Mouse (Mus musculus) MEL (cell line): ENCODE results near the gene Srebf2. TPM values are rescaled to one million over a fixed set of nuclear protein-coding genes. Genes with fewer than 3 reads are reported as not detected.

Experiments used
- DNase-seq: peaks from one replicate; pipeline ENCODE4 v3.0.0; 2011; ENCODE audit warnings: low read depth, low spot score
- H3K27ac ChIP-seq: 2 replicates; pipeline ENCODE4 v1.5.1; 2012; ENCODE audit warnings: low read depth, mild to moderate bottlenecking, control low read depth, low read length, moderate library complexity; ENCODE audit not compliant: control insufficient read depth
- H3K27me3 ChIP-seq, 2 experiments: fragments of 150-350 bp in 1 of 2; sonication (generic) in 1 of 2; 2 replicates each; pipeline ENCODE4 v1.6.1; 2012; ENCODE audit warnings: low read length in 2 of 2, mild to moderate bottlenecking in 2 of 2, improper control_type of control experiment in 1 of 2, moderate library complexity in 1 of 2; ENCODE audit not compliant: insufficient read depth in 2 of 2, control insufficient read depth in 1 of 2
- H3K36me3 ChIP-seq, 2 experiments: 2 replicates each; pipeline ENCODE4 v1.6.1; 2012 to 2014; ENCODE audit warnings: low read length in 2 of 2, improper control_type of control experiment in 1 of 2, inconsistent platforms in 1 of 2, mild to moderate bottlenecking in 1 of 2; ENCODE audit not compliant: insufficient read depth in 2 of 2, control insufficient read depth in 1 of 2
- H3K4me1 ChIP-seq, 2 experiments: fragments of 150-350 bp in 1 of 2; sonication (generic) in 1 of 2; 2 replicates each; pipeline ENCODE4 v1.6.1; 2012; ENCODE audit warnings: low read length in 2 of 2, improper control_type of control experiment in 1 of 2, mild to moderate bottlenecking in 1 of 2; ENCODE audit not compliant: insufficient read depth in 2 of 2, control insufficient read depth in 1 of 2
- H3K4me3 ChIP-seq, 2 experiments: fragments of 150-350 bp in 1 of 2; sonication (generic) in 1 of 2; 2 replicates each; pipeline ENCODE4 v1.5.1; 2012; ENCODE audit warnings: low read depth in 2 of 2, low read length in 2 of 2, mild to moderate bottlenecking in 2 of 2, moderate library complexity in 2 of 2, control low read depth in 1 of 2, improper control_type of control experiment in 1 of 2; ENCODE audit not compliant: control insufficient read depth in 1 of 2, insufficient read depth in 1 of 2
- H3K79me2 ChIP-seq: 2 replicates; pipeline ENCODE4 v1.6.1; 2012; ENCODE audit warnings: mild to moderate bottlenecking, low read length, moderate library complexity; ENCODE audit not compliant: control insufficient read depth, poor library complexity, insufficient read depth
- H3K9ac ChIP-seq: 2 replicates; pipeline ENCODE4 v1.6.1; 2012; ENCODE audit warnings: low read depth, mild to moderate bottlenecking, control low read depth, low read length, moderate library complexity; ENCODE audit not compliant: control insufficient read depth, poor library complexity, severe bottlenecking
- H3K9me3 ChIP-seq: fragments of 150-350 bp; sonication (generic); replicated peaks from 2 replicates; pipeline ENCODE4 v1.6.1; 2012; ENCODE audit warnings: mild to moderate bottlenecking, low read length, improper control_type of control experiment, moderate library complexity; ENCODE audit not compliant: insufficient read depth
- BHLHE40 ChIP-seq: IDR thresholded peaks from 2 replicates; pipeline ENCODE4 v1.6.1; 2012; ENCODE audit warnings: low read depth, mild to moderate bottlenecking, inconsistent platforms, low read length, improper control_type of control experiment, borderline replicate concordance
- CHD2 ChIP-seq: IDR thresholded peaks from 2 replicates; pipeline ENCODE4 v1.6.1; 2011; ENCODE audit warnings: low read length, improper control_type of control experiment
- CTCF ChIP-seq, 3 experiments: IDR thresholded peaks in 2 of 3; conservative IDR thresholded peaks in 1 of 3; 2 replicates each; pipeline ENCODE4 v1.5.1; 2011 to 2012; ENCODE audit warnings: low read length in 3 of 3, low read depth in 2 of 3, mild to moderate bottlenecking in 2 of 3, improper control_type of control experiment in 1 of 3, inconsistent platforms in 1 of 3, mixed read lengths in 1 of 3, moderate library complexity in 1 of 3; ENCODE audit not compliant: control insufficient read depth in 1 of 3, insufficient read depth in 1 of 3, poor library complexity in 1 of 3, severe bottlenecking in 1 of 3
- E2F4 ChIP-seq: IDR thresholded peaks from 2 replicates; pipeline ENCODE4 v1.6.1; 2011; ENCODE audit warnings: low read depth, low read length, improper control_type of control experiment, borderline replicate concordance
- ELF1 ChIP-seq: IDR thresholded peaks from 2 replicates; pipeline ENCODE4 v1.6.1; 2014; ENCODE audit warnings: low read depth, mild to moderate bottlenecking, inconsistent platforms, low read length, improper control_type of control experiment, moderate library complexity
- EP300 ChIP-seq, 2 experiments: IDR thresholded peaks; 2 replicates each; pipeline ENCODE4 v1.6.1; 2011; ENCODE audit warnings: improper control_type of control experiment in 2 of 2, low read length in 2 of 2, low read depth in 1 of 2, mild to moderate bottlenecking in 1 of 2
- ETS1 ChIP-seq: IDR thresholded peaks from 2 replicates; pipeline ENCODE4 v1.6.1; 2012; ENCODE audit warnings: low read depth, mild to moderate bottlenecking, inconsistent platforms, low read length, improper control_type of control experiment, moderate library complexity
- GABPA ChIP-seq: IDR thresholded peaks from 2 replicates; pipeline ENCODE4 v1.6.1; 2012; ENCODE audit warnings: low read depth, mild to moderate bottlenecking, inconsistent platforms, low read length, improper control_type of control experiment, moderate library complexity
- GATA1 ChIP-seq: IDR thresholded peaks from 2 replicates; pipeline ENCODE4 v1.6.1; 2011; ENCODE audit warnings: low read depth, low read length, improper control_type of control experiment
- HCFC1 ChIP-seq: IDR thresholded peaks from 2 replicates; pipeline ENCODE4 v1.6.1; 2012; ENCODE audit warnings: low read depth, mild to moderate bottlenecking, inconsistent platforms, low read length, improper control_type of control experiment, moderate library complexity
- JUND ChIP-seq: IDR thresholded peaks from 2 replicates; pipeline ENCODE4 v1.6.1; 2011; ENCODE audit warnings: low read depth, mild to moderate bottlenecking, improper control_type of control experiment, low read length
- KAT2A ChIP-seq: conservative IDR thresholded peaks from 2 replicates; pipeline ENCODE4 v1.6.1; 2012; ENCODE audit warnings: low read depth, low read length, improper control_type of control experiment, inconsistent platforms
- MAFK ChIP-seq: IDR thresholded peaks from 2 replicates; pipeline ENCODE4 v1.6.1; 2011; ENCODE audit warnings: low read depth, mild to moderate bottlenecking, low read length, improper control_type of control experiment, borderline replicate concordance
- MAZ ChIP-seq: IDR thresholded peaks from 2 replicates; pipeline ENCODE4 v1.6.1; 2012; ENCODE audit warnings: low read depth, mild to moderate bottlenecking, inconsistent platforms, low read length, improper control_type of control experiment
- MEF2A ChIP-seq: IDR thresholded peaks from 2 replicates; pipeline ENCODE4 v1.6.1; 2014; ENCODE audit warnings: low read depth, mild to moderate bottlenecking, inconsistent platforms, low read length, improper control_type of control experiment; ENCODE audit not compliant: poor library complexity, insufficient replicate concordance, severe bottlenecking; ENCODE audit errors: extremely low read depth
- MXI1 ChIP-seq: IDR thresholded peaks from 2 replicates; pipeline ENCODE4 v1.6.1; 2011; ENCODE audit warnings: mild to moderate bottlenecking, low read depth, low read length, improper control_type of control experiment
- MYB ChIP-seq: IDR thresholded peaks from 2 replicates; pipeline ENCODE4 v1.6.1; 2011; ENCODE audit warnings: mild to moderate bottlenecking, low read depth, low read length, improper control_type of control experiment
- MYC ChIP-seq: IDR thresholded peaks from 2 replicates; pipeline ENCODE4 v1.6.1; 2011; ENCODE audit warnings: low read depth, mild to moderate bottlenecking, low read length, improper control_type of control experiment, moderate library complexity
- NELFE ChIP-seq: IDR thresholded peaks from 2 replicates; pipeline ENCODE4 v1.6.1; 2011; ENCODE audit warnings: low read depth, low read length, improper control_type of control experiment
- POLR2A ChIP-seq, 2 experiments: IDR thresholded peaks; 2 replicates each; pipeline ENCODE4 v1.6.1; 2011 to 2012; ENCODE audit warnings: low read length in 2 of 2, mild to moderate bottlenecking in 2 of 2, control low read depth in 1 of 2, improper control_type of control experiment in 1 of 2, low read depth in 1 of 2, moderate library complexity in 1 of 2; ENCODE audit not compliant: control insufficient read depth in 1 of 2, insufficient read depth in 1 of 2, poor library complexity in 1 of 2
- POLR2AphosphoS2 ChIP-seq: IDR thresholded peaks from 2 replicates; pipeline ENCODE4 v1.6.1; 2011; ENCODE audit warnings: low read length, improper control_type of control experiment
- POLR2AphosphoS5 ChIP-seq: IDR thresholded peaks from 2 replicates; pipeline ENCODE4 v1.6.1; 2012; ENCODE audit warnings: low read depth, borderline replicate concordance, mild to moderate bottlenecking, inconsistent platforms, low read length, moderate library complexity, mixed read lengths
- RAD21 ChIP-seq: IDR thresholded peaks from 2 replicates; pipeline ENCODE4 v1.6.1; 2011; ENCODE audit warnings: mild to moderate bottlenecking, low read depth, low read length, improper control_type of control experiment
- RCOR1 ChIP-seq: IDR thresholded peaks from 2 replicates; pipeline ENCODE4 v1.6.1; 2012; ENCODE audit warnings: low read depth, mild to moderate bottlenecking, inconsistent platforms, low read length, improper control_type of control experiment
- SIN3A ChIP-seq: IDR thresholded peaks from 2 replicates; pipeline ENCODE4 v1.6.1; 2012; ENCODE audit warnings: low read length, improper control_type of control experiment, inconsistent platforms
- SMC3 ChIP-seq: IDR thresholded peaks from 2 replicates; pipeline ENCODE4 v1.6.1; 2011; ENCODE audit warnings: low read depth, low read length, improper control_type of control experiment
- TBP ChIP-seq: IDR thresholded peaks from 2 replicates; pipeline ENCODE4 v1.8.0; 2011; ENCODE audit warnings: low read depth, low read length, improper control_type of control experiment
- TCF12 ChIP-seq: IDR thresholded peaks from 2 replicates; pipeline ENCODE4 v1.6.1; 2014; ENCODE audit warnings: low read depth, mild to moderate bottlenecking, inconsistent platforms, low read length, improper control_type of control experiment, moderate library complexity
- UBTF ChIP-seq: IDR thresholded peaks from 2 replicates; pipeline ENCODE4 v1.6.1; 2012; ENCODE audit warnings: low read depth, mild to moderate bottlenecking, inconsistent platforms, low read length, improper control_type of control experiment, moderate library complexity, borderline replicate concordance; ENCODE audit not compliant: insufficient read depth
- USF1 ChIP-seq: IDR thresholded peaks from 2 replicates; pipeline ENCODE4 v1.6.1; 2014; ENCODE audit warnings: low read depth, mild to moderate bottlenecking, inconsistent platforms, low read length, improper control_type of control experiment, moderate library complexity
- USF2 ChIP-seq, 2 experiments: IDR thresholded peaks; 2 replicates each; pipeline ENCODE4 v1.6.1; 2011 to 2012; ENCODE audit warnings: improper control_type of control experiment in 2 of 2, low read length in 2 of 2, borderline replicate concordance in 1 of 2, inconsistent platforms in 1 of 2, low read depth in 1 of 2, mild to moderate bottlenecking in 1 of 2; ENCODE audit not compliant: insufficient read depth in 1 of 2
- ZC3H11A ChIP-seq: IDR thresholded peaks from 2 replicates; pipeline ENCODE4 v1.6.1; 2012; ENCODE audit warnings: low read depth, mild to moderate bottlenecking, inconsistent platforms, low read length, improper control_type of control experiment
- ZMIZ1 ChIP-seq: IDR thresholded peaks from 2 replicates; pipeline ENCODE4 v1.6.1; 2012; ENCODE audit warnings: low read depth, mild to moderate bottlenecking, inconsistent platforms, low read length, improper control_type of control experiment, moderate library complexity
- ZNF384 ChIP-seq: IDR thresholded peaks from 2 replicates; pipeline ENCODE4 v1.6.1; 2012; ENCODE audit warnings: low read depth, mild to moderate bottlenecking, inconsistent platforms, low read length, improper control_type of control experiment
- polyA plus RNA-seq, 2 experiments: library from polyadenylated mRNA; stranded (reverse) in 1 of 2; unstranded in 1 of 2; fragments of >175 nt in 1 of 2; fragments of >200 nt in 1 of 2; gene quantifications; 2 replicates each; pipeline versions ENCODE4 v1.2.1 to v1.2.4; 2012; ENCODE audit warnings: low replicate concordance in 2 of 2, low read depth in 1 of 2; ENCODE audit not compliant: insufficient read length in 2 of 2, insufficient read depth in 1 of 2, missing spikeins in 1 of 2
- total RNA-seq: library from RNA; depleted of rRNA; stranded (reverse); fragments of 300-350 nt; gene quantifications from 2 replicates; pipeline ENCODE4 v1.2.3, GENCODE M21; 2012

Gene Srebf2
- total and polyA plus RNA-seq, 3 experiments, result 40.5 to 161 TPM; not detected in 1

- H3K27me3 ChIP-seq, result no peaks in the 10 kb centered on the region
- peak; percentile 90 for DNase-seq
- peaks cover 0 to 27% of the 10 kb centered on the region in 2 experiments; a peak in 3 of 4 replicates for H3K4me1 ChIP-seq
- H3K79me2 ChIP-seq, result peaks cover 28% of the 10 kb centered on the region
- no peaks in the 10 kb centered on the region for H3K9me3 ChIP-seq
- H3K36me3 ChIP-seq, result peaks cover 0 to 28% of the 10 kb centered on the region in 2 experiments; a peak in 2 of 4 replicates
- peak overlapping the region; percentile 59 for H3K9ac ChIP-seq
- peak overlapping the region; percentile 81 for H3K27ac ChIP-seq
- peak overlapping the region; percentile 50 to 63 for H3K4me3 ChIP-seq
- TF ChIP-seq MEF2A, result no peak; the same call in 1 of the 2 replicates
- peak; percentile 65 for TF ChIP-seq MXI1
- TF ChIP-seq ZC3H11A, result no peak
- no peak for TF ChIP-seq USF2 (IDR thresholded peaks at IDR 0.05; ENCODE audit: borderline replicate concordance in 1 of 2, insufficient read depth in 1 of 2, low read depth in 1 of 2, low read length in 2 of 2)
- TF ChIP-seq RCOR1, result peak; percentile 59; the same call in 1 of the 2 replicates
- TF ChIP-seq SIN3A, result no peak; the same call in 1 of the 2 replicates
- TF ChIP-seq CTCF (IDR thresholded peaks at IDR 0.05 in 2 of 3, conservative IDR thresholded peaks at IDR 0.05 in 1 of 3; ENCODE audit: control insufficient read depth in 1 of 3, insufficient read depth in 1 of 3, low read depth in 2 of 3, low read length in 3 of 3, poor library complexity in 1 of 3, severe bottlenecking in 1 of 3), result peak in 1 of 3 experiments; percentile 11; a peak in 2 of 6 replicates
- peak; percentile 59 for TF ChIP-seq TCF12
- TF ChIP-seq CHD2, result no peak
- TF ChIP-seq ETS1, result peak; percentile 75
- peak; percentile 73; the same call in 1 of the 2 replicates for TF ChIP-seq TBP
- TF ChIP-seq BHLHE40, result peak; percentile 40; the same call in 1 of the 2 replicates
- TF ChIP-seq E2F4, result no peak
- no peak for TF ChIP-seq POLR2AphosphoS5
- TF ChIP-seq USF1, result no peak
- no peak for TF ChIP-seq SMC3
- no peak for TF ChIP-seq MAZ
- TF ChIP-seq GABPA, result no peak
- TF ChIP-seq JUND, result 0 out of 2 replicates have a peak, but pooled peaks have one; percentile 53
- TF ChIP-seq HCFC1, result no peak
- peak; percentile 89 for TF ChIP-seq GATA1
- TF ChIP-seq UBTF, result no peak
- TF ChIP-seq POLR2A (IDR thresholded peaks at IDR 0.05; ENCODE audit: control insufficient read depth in 1 of 2, insufficient read depth in 1 of 2, low read depth in 1 of 2, low read length in 2 of 2, poor library complexity in 1 of 2), result no peak
- peak; percentile 24; the same call in 1 of the 2 replicates for TF ChIP-seq MYB
- TF ChIP-seq NELFE, result no peak; the same call in 1 of the 2 replicates
- no peak for TF ChIP-seq MAFK
- TF ChIP-seq EP300 (IDR thresholded peaks at IDR 0.05; ENCODE audit: low read depth in 1 of 2, low read length in 2 of 2), result peak; percentile 58 to 71; a peak in 3 of 4 replicates
- peak; percentile 39; the same call in 1 of the 2 replicates for TF ChIP-seq ZMIZ1
- no peak for TF ChIP-seq MYC
- no peak for TF ChIP-seq KAT2A
- no peak for TF ChIP-seq RAD21
- TF ChIP-seq ELF1, result peak; percentile 61; the same call in 1 of the 2 replicates
- TF ChIP-seq ZNF384, result no peak
- TF ChIP-seq POLR2AphosphoS2, result no peak; the same call in 1 of the 2 replicates
Measured at GRCm38 (mm10) chr15:82145851-82146769, 871 bp upstream of the Srebf2 start.
